Mouse (Mus musculus) v-Abl transformed pro-B cells (cell line): Measurements from ENCODE around the gene Sorbs2.

Source experiments
- in situ Hi-C, 2 experiments: fragments of 400-800 bp; cut with MboI; formaldehyde crosslinking; loops; one replicate each; pipeline ENCODE4 v1.15.1; 2025; ENCODE audit not compliant: unreplicated experiment in 2 of 2

Gene Sorbs2

GRCm38 (mm10) chr8:45615551-45615950, 108.0 kb downstream of the Sorbs2 start:
- in situ Hi-C loops, result no loop called here

GRCm38 (mm10) chr8:45621576-45622178, 114.1 kb downstream of the Sorbs2 start:
- in situ Hi-C loops, result no loop called here

GRCm38 (mm10) chr8:45626406-45626805, 118.8 kb downstream of the Sorbs2 start:
- in situ Hi-C loops, result loop anchor here in 1 of 2 experiments (25.0 kb wide), 1 partner anchor 311 kb away; the partner anchor contains the start of gene Ccdc110

- in situ Hi-C loops, result loop anchor here in 1 of 2 experiments (25.0 kb wide), 1 partner anchor 310 kb away; the partner anchor contains the start of gene Ccdc110
These were observed 120.0 kb downstream of the Sorbs2 start for GRCm38 (mm10) chr8:45627246-45628241.

DNA sequence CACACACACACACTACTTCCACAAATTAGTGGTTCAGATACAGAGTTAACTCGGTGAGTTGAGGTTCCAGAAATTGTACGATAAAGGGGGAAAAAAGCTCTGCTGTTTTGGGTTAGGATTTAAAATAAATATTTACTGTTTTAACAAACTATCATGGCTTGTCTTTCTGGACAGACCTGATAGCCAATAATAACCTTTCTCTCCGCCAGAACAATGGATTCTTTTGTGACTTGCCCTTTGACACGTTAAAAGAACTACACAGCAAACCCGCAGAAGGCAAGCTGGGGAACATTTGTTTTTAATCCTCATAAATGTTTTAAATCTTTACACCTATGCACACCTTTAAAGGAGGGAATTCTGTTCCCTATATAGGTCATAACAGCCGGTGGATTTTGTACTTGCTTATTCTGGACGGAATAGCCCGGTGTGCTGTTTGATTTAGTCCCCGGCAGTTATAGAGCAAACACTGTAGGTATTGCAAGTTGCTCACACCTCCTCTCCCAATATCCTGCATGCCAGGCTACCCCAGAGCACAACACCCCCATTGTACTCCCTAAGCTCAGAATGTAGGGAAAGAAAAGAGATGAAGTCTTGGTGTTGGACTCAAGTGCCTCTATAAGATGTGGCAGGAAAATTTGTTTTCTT, 121.0 kb downstream of the Sorbs2 start:
- in situ Hi-C loops, result loop anchor here in 1 of 2 experiments (25.0 kb wide), 1 partner anchor 309 kb away; the partner anchor contains the start of gene Ccdc110

DNA sequence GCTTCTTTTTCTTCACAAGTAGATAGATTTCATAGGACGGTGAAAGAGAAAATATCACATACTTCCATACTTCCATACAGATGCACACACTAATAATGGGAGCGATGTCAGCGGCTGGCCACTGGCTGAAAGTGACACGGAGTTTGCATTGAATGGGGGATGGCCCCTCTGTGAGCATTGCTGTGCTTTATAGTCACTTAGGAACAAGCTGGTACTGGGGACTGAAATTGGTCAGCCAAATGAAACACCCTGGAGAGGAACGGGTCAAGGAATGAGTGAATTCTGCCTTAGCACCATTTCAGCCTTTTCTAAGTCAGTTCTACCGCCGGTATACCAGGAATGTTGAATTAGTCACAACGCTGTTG, 121.5 kb downstream of the Sorbs2 start:
- in situ Hi-C loops, result loop anchor here in 1 of 2 experiments (25.0 kb wide), 1 partner anchor 308 kb away; the partner anchor contains the start of gene Ccdc110

GRCm38 (mm10) chr8:45631023-45631422, 123.4 kb downstream of the Sorbs2 start:
- in situ Hi-C loops, result loop anchor here in 1 of 2 experiments (25.0 kb wide), 1 partner anchor 306 kb away; the partner anchor contains the start of gene Ccdc110

GRCm38 (mm10) chr8:45635155-45635554, 127.6 kb downstream of the Sorbs2 start:
- in situ Hi-C loops, result loop anchor here in 1 of 2 experiments (25.0 kb wide), 1 partner anchor 302 kb away; the partner anchor contains the start of gene Ccdc110

- in situ Hi-C loops, result loop anchor here in 1 of 2 experiments (25.0 kb wide), 1 partner anchor 300 kb away; the partner anchor contains the start of gene Ccdc110
These were observed 130.2 kb downstream of the Sorbs2 start for GRCm38 (mm10) chr8:45637745-45638144.

GRCm38 (mm10) chr8:45639444-45639843, 131.9 kb downstream of the Sorbs2 start:
- in situ Hi-C loops, result loop anchor here in 1 of 2 experiments (25.0 kb wide), 1 partner anchor 298 kb away; the partner anchor contains the start of gene Ccdc110

GRCm38 (mm10) chr8:45644651-45645050, 137.1 kb downstream of the Sorbs2 start:
- in situ Hi-C loops, result loop anchor here in 1 of 2 experiments (25.0 kb wide), 1 partner anchor 293 kb away; the partner anchor contains the start of gene Ccdc110

GRCm38 (mm10) chr8:45649063-45649462, 141.5 kb downstream of the Sorbs2 start:
- in situ Hi-C loops, result loop anchor here in 1 of 2 experiments (25.0 kb wide), 1 partner anchor 288 kb away; the partner anchor contains the start of gene Ccdc110

GRCm38 (mm10) chr8:45649966-45650365, 142.4 kb downstream of the Sorbs2 start:
- in situ Hi-C loops, result loop anchor here in 1 of 2 experiments (25.0 kb wide), 1 partner anchor 287 kb away; the partner anchor contains the start of gene Ccdc110

- in situ Hi-C loops, result no loop called here
These were observed 150.4 kb downstream of the Sorbs2 start for GRCm38 (mm10) chr8:45658021-45658420.

- in situ Hi-C loops, result no loop called here
These were observed 151.1 kb downstream of the Sorbs2 start for GRCm38 (mm10) chr8:45658458-45659325.

GRCm38 (mm10) chr8:45659473-45659872, 151.9 kb downstream of the Sorbs2 start:
- in situ Hi-C loops, result no loop called here

DNA sequence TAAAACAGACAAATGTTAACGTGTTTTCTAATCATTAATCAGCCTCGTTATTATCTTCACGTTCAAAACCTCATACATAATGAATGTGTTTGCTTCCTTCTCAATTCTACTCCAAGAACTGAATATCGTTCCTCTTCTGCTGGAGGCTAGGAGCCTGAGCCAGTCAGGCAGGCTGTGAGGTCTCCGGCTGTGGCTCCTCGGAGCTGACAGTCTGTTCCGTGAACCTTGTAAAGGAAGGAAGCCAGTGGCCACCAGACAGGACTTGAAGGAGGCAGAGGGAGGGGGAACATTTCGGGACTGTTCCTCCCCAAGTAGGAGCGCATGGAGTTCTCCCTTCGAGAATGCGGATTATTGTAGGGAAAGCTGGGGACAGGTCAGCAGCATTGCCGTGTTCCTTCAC, 153.0 kb downstream of the Sorbs2 start:
- in situ Hi-C loops, result no loop called here

DNA sequence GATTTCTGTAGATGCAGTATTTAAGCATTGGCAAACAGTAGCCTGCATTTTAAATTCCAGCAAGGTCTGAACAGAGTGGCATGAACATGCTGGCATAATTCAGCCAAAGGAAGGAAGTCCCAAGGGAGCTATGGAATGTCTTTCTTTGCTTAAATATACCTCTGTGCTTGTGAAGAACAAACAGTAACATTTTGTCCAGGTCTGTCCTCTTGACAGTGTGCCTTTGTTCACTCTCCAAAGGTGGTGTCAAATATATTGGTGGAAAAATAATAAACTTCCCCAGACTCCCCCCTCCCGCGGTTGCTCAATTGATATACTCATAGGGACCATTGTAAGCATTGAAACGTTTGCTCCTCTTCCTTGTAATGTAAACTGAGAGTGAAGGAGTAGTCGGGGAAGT, 154.0 kb downstream of the Sorbs2 start:
- in situ Hi-C loops, result no loop called here

DNA sequence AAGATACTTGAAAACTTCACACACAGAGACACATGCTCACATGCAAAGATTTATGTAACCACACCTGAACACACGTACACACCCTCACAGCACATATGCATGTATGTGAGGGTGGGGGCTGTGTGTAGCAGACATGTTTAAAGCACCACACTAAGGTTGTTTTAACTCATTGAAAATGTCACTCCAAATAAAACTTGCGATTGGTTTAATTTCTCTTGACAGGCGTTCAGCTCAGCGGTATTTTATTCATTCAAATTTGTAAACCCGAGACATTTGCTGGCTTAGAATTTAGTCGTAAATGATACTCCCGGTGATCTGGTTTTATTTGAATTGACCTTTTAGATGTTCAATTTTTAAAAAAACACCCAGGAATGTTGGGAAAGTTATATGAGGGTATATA, 158.6 kb downstream of the Sorbs2 start:
- in situ Hi-C loops, result no loop called here
